Mouse (Mus musculus) thymus, postnatal 14 days (tissue): ENCODE data around the gene Cfap298.

Source experiments
- DNase-seq: peaks from one replicate; pipeline ENCODE4 v3.0.0; 2021

Cfap298 gene

GRCm38 (mm10) chr16:90934687-90935328 is at the start of gene Cfap298:
Gene Cfap298, minus strand, starts transcription at chr16:90935114.
- peak; percentile 91 for DNase-seq

GRCm38 (mm10) chr16:90971004-90971403 is 36.1 kb upstream of the Cfap298 start:
- no peak for DNase-seq

- DNase-seq: no peak
These were observed 31.3 kb upstream of the Cfap298 start for GRCm38 (mm10) chr16:90966241-90966640.

- DNase-seq: no peak
These were observed 29.4 kb upstream of the Cfap298 start for GRCm38 (mm10) chr16:90964302-90964701.

GRCm38 (mm10) chr16:90963866-90964265 is 29.0 kb upstream of the Cfap298 start:
- no peak for DNase-seq

GRCm38 (mm10) chr16:90963231-90963630 is 28.3 kb upstream of the Cfap298 start:
- no peak for DNase-seq

- no peak for DNase-seq
These were observed 23.6 kb upstream of the Cfap298 start for GRCm38 (mm10) chr16:90958301-90959085.

GRCm38 (mm10) chr16:90955494-90955893 is 20.6 kb upstream of the Cfap298 start:
- no peak for DNase-seq

GRCm38 (mm10) chr16:90953770-90954169 is 18.9 kb upstream of the Cfap298 start:
- DNase-seq: no peak

GRCm38 (mm10) chr16:90953147-90953546 is 18.2 kb upstream of the Cfap298 start:
- DNase-seq: no peak

GRCm38 (mm10) chr16:90950354-90950963 is 15.5 kb upstream of the Cfap298 start:
- no peak for DNase-seq

- DNase-seq: no peak
These were observed 12.1 kb upstream of the Cfap298 start for GRCm38 (mm10) chr16:90946977-90947376.

GRCm38 (mm10) chr16:90941246-90941645 is 6.3 kb upstream of the Cfap298 start:
- DNase-seq: no peak

- peak; percentile 64 for DNase-seq
These were observed 674 bp downstream of the Cfap298 start for GRCm38 (mm10) chr16:90934193-90934686.

- peak; percentile 16 for DNase-seq
These were observed 1.3 kb downstream of the Cfap298 start for GRCm38 (mm10) chr16:90933534-90934176.

- no peak for DNase-seq
These were observed 7.5 kb downstream of the Cfap298 start for GRCm38 (mm10) chr16:90927446-90927845.

GRCm38 (mm10) chr16:90925461-90925860 is 9.5 kb downstream of the Cfap298 start:
- peak; percentile 35 for DNase-seq

GRCm38 (mm10) chr16:90924606-90925370 is 10.1 kb downstream of the Cfap298 start:
- no peak for DNase-seq

- DNase-seq: no peak
These were observed 13.3 kb downstream of the Cfap298 start for GRCm38 (mm10) chr16:90921471-90922159.

GRCm38 (mm10) chr16:90917156-90917555 is 17.8 kb downstream of the Cfap298 start:
- no peak for DNase-seq

- no peak for DNase-seq
These were observed 18.9 kb downstream of the Cfap298 start for GRCm38 (mm10) chr16:90916040-90916481.

GRCm38 (mm10) chr16:90911766-90912165 is 23.1 kb downstream of the Cfap298 start:
- DNase-seq: no peak
